Mouse (Mus musculus) activated CD4-positive, CD25-positive, alpha-beta regulatory T cell, adult 9 weeks (primary cell): ENCODE measurements around the gene Gtf3c3. TPM values are rescaled to one million over a fixed set of nuclear protein-coding genes. Genes with fewer than 3 reads are reported as not detected.

Experiments
- polyA plus RNA-seq: library from polyadenylated mRNA; unstranded; fragments of 100-300 nt; shearing (Covaris generic); gene quantifications from one replicate; pipeline ENCODE4 v1.2.1, GENCODE M21; 2017

Gtf3c3 gene
- 22.4 TPM for polyA plus RNA-seq

GRCm38 (mm10) chr1:54438340-54439079 lies at the start of gene Gtf3c3:
TSS of gene Gtf3c3 (minus strand) at chr1:54438971.

Other genes starting within 250 kb of the Gtf3c3 start
- gene Hecw2, start 243.8 kb downstream of the Gtf3c3 start, polyA plus RNA-seq = 0.17 TPM
- not detected for gene Ccdc150, start 188.3 kb downstream of the Gtf3c3 start, polyA plus RNA-seq
- 15.2 TPM for gene Pgap1, start 118.7 kb upstream of the Gtf3c3 start, polyA plus RNA-seq